Mouse (Mus musculus): ENCODE results near the gene Srrm4. TPM values are rescaled to one million over a fixed set of nuclear protein-coding genes. Genes with fewer than 3 reads are reported as not detected.

Srrm4 gene
- total and polyA plus RNA-seq, 2 experiments = 0.92 to 1.9 TPM

DNA sequence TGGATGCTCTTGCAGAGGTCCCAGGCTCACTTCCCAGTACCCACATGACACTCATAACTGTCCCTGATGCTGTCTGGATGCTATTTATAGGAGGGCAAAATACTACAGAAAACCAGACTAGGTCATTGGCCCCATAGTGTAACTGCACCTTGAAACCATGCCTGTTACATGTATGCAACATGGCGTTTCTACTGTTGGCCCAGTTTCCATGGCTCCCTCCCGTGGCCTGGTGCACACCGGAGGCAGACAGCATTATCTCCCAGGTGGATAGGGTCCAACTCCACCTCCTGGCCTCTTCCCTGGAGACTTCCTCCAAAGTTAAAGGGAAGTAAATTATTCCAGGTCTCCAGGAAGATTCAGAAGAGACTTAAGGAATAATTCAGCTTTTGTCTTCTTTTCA, 27.2 kb downstream of the Srrm4 start:
- WGBS = 76% methylated on average over 3 of the region's 3 CpGs
- Histone ChIP-seq H3K36me3 (ENCODE audit: control insufficient read depth, insufficient read depth, low read length) (no peaks in the 10 kb centered on the region), H3K27me3 (ENCODE audit: control insufficient read depth, insufficient read depth, low read length) (no peaks in the 10 kb centered on the region), H3K9ac (ENCODE audit: low read depth, low read length) (no peak overlapping the region), H3K4me3 (ENCODE audit: insufficient read depth, low read depth, low read length) (no peak overlapping the region), H3K27ac (replicated peaks; ENCODE audit: insufficient read depth, low read depth, low read length) (no peak overlapping the region), H3K4me1 (ENCODE audit: control insufficient read depth, insufficient read depth, low read length) (no peaks in the 10 kb centered on the region), H3K79me2 (ENCODE audit: control insufficient read depth, insufficient read depth, low read length) (no peaks in the 10 kb centered on the region)
- TF ChIP-seq POLR2A (IDR thresholded peaks at IDR 0.05; ENCODE audit: extremely low read depth, insufficient read depth, low read length) (no peak), CTCF (IDR thresholded peaks at IDR 0.05; ENCODE audit: low read depth, low read length) (no peak)
- no peak for DNase-seq (ENCODE audit: extremely low read depth, low read depth, low spot score)

DNA sequence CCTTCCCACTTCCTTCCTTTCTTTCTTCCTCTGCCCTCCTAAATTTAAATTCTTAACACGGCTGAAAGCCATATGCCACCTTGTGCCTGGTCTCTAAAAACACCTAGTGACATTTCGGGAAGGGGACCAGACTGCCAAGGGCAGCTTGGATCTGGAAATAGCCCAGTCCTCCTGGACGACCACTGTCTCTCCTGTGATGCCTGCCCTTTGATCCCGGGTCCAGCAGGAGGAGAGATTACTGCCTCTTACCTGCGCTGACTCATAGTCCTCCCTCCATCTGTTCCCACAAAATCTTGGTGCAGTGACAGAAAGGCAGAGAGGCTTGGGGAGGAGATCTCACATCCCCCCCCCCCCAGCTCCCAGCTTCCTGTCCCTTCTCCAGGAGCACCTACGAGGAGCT, 27.9 kb downstream of the Srrm4 start:
- H3K36me3 ChIP-seq (ENCODE audit: control insufficient read depth, insufficient read depth, low read length) = no peaks in the 10 kb centered on the region
- no peak for DNase-seq (ENCODE audit: extremely low read depth, low read depth, low spot score)
- TF ChIP-seq CTCF (IDR thresholded peaks at IDR 0.05; ENCODE audit: low read depth, low read length) (no peak), POLR2A (IDR thresholded peaks at IDR 0.05; ENCODE audit: extremely low read depth, insufficient read depth, low read length) (no peak)
- H3K79me2 ChIP-seq (ENCODE audit: control insufficient read depth, insufficient read depth, low read length) = no peaks in the 10 kb centered on the region
- H3K27ac ChIP-seq (replicated peaks; ENCODE audit: insufficient read depth, low read depth, low read length) = no peak overlapping the region
- no peak overlapping the region for H3K9ac ChIP-seq (ENCODE audit: low read depth, low read length)
- no peaks in the 10 kb centered on the region for H3K4me1 ChIP-seq (ENCODE audit: control insufficient read depth, insufficient read depth, low read length)
- no peak overlapping the region for H3K4me3 ChIP-seq (ENCODE audit: insufficient read depth, low read depth, low read length)
- WGBS = 61% methylated on average over 6 of the region's 6 CpGs
- no peaks in the 10 kb centered on the region for H3K27me3 ChIP-seq (ENCODE audit: control insufficient read depth, insufficient read depth, low read length)

DNA sequence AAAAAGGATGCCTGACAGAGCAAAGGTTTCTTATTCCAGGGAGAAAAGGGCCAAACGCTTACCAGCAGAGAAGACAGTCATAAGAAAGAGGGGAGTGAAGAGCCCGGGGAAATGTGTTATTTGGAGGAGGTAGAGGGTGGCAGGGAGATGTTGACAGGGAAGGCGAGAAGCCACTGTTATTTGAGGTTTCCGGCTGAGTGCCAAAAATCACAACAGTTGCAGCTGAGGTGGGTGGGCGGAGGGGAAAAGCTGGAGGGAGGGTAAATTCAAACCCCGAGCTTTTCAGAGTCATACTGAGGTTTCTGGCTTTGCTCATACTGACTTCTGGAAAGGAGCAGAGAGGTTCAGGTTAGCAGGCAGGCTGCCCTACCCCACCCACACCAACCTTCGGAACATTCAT, 32.5 kb downstream of the Srrm4 start:
- DNase-seq (ENCODE audit: extremely low read depth, low read depth, low spot score) = no peak
- 62% methylated on average over 7 of the region's 7 CpGs for WGBS
- TF ChIP-seq CTCF (IDR thresholded peaks at IDR 0.05; ENCODE audit: low read depth, low read length) (no peak), POLR2A (IDR thresholded peaks at IDR 0.05; ENCODE audit: extremely low read depth, insufficient read depth, low read length) (no peak)
- Histone ChIP-seq H3K4me1 (ENCODE audit: control insufficient read depth, insufficient read depth, low read length) (no peaks in the 10 kb centered on the region), H3K4me3 (ENCODE audit: insufficient read depth, low read depth, low read length) (no peak overlapping the region), H3K36me3 (ENCODE audit: control insufficient read depth, insufficient read depth, low read length) (no peaks in the 10 kb centered on the region), H3K27ac (replicated peaks; ENCODE audit: insufficient read depth, low read depth, low read length) (no peak overlapping the region), H3K9ac (ENCODE audit: low read depth, low read length) (no peak overlapping the region), H3K79me2 (ENCODE audit: control insufficient read depth, insufficient read depth, low read length) (no peaks in the 10 kb centered on the region), H3K27me3 (ENCODE audit: control insufficient read depth, insufficient read depth, low read length) (no peaks in the 10 kb centered on the region; the same call in 1 of the 2 replicates)

DNA sequence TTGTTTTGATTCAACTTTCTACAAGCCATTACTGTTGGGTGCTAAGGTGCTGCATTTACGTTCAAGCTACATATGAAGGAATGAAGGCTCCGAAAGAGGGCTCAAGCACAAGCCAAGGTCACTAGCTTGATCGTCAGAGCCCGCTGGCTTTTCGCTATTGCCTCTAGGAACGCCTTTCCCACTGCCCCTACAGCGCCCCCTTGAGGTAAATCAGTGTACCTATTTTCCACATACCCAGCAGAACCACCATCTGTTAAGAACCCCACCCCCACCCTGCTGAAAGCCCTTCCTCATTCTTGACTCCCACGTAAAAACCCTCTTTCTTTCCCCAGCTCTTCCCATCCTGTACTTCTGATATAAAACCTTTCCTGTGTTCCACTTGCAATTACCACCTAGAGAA, 35.0 kb downstream of the Srrm4 start:
- WGBS = 45% methylated on average over 8 of the region's 8 CpGs
- Histone ChIP-seq H3K4me3 (ENCODE audit: insufficient read depth, low read depth, low read length) (no peak overlapping the region), H3K27me3 (ENCODE audit: control insufficient read depth, insufficient read depth, low read length) (no peaks in the 10 kb centered on the region; the same call in 1 of the 2 replicates), H3K79me2 (ENCODE audit: control insufficient read depth, insufficient read depth, low read length) (no peaks in the 10 kb centered on the region), H3K27ac (replicated peaks; ENCODE audit: insufficient read depth, low read depth, low read length) (no peak overlapping the region), H3K4me1 (ENCODE audit: control insufficient read depth, insufficient read depth, low read length) (no peaks in the 10 kb centered on the region), H3K36me3 (ENCODE audit: control insufficient read depth, insufficient read depth, low read length) (no peaks in the 10 kb centered on the region), H3K9ac (ENCODE audit: low read depth, low read length) (no peak overlapping the region)
- TF ChIP-seq POLR2A (IDR thresholded peaks at IDR 0.05; ENCODE audit: extremely low read depth, insufficient read depth, low read length) (no peak), CTCF (IDR thresholded peaks at IDR 0.05; ENCODE audit: low read depth, low read length) (no peak)
- DNase-seq (ENCODE audit: extremely low read depth, low read depth, low spot score) = no peak

DNA sequence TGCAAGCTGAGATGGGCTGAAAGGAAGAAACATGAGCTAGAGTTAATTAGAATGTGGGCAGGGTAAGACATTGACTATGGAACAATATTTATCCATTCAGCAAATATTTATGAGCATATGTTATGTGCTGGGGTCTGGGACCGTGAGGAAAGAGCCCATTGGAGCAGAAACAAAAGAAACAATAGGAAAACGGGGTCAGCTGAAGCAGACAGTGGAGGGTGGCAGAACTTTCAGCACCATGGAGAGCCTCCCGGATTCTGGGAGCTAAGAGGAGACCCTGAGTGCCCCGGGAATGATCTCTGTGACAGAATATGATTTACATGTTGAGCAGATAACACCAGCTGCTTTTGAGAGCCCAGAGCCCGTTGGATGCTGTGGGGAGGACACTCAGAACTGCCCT, 37.7 kb downstream of the Srrm4 start:
- Histone ChIP-seq H3K4me3 (ENCODE audit: insufficient read depth, low read depth, low read length) (no peak overlapping the region), H3K27ac (replicated peaks; ENCODE audit: insufficient read depth, low read depth, low read length) (no peak overlapping the region), H3K36me3 (ENCODE audit: control insufficient read depth, insufficient read depth, low read length) (no peaks in the 10 kb centered on the region), H3K27me3 (ENCODE audit: control insufficient read depth, insufficient read depth, low read length) (no peaks in the 10 kb centered on the region; the same call in 1 of the 2 replicates), H3K9ac (ENCODE audit: low read depth, low read length) (no peak overlapping the region), H3K79me2 (ENCODE audit: control insufficient read depth, insufficient read depth, low read length) (no peaks in the 10 kb centered on the region), H3K4me1 (ENCODE audit: control insufficient read depth, insufficient read depth, low read length) (no peaks in the 10 kb centered on the region)
- 7% methylated on average over 5 of the region's 5 CpGs for WGBS
- no peak for TF ChIP-seq CTCF (IDR thresholded peaks at IDR 0.05; ENCODE audit: low read depth, low read length)
- TF ChIP-seq POLR2A (IDR thresholded peaks at IDR 0.05; ENCODE audit: extremely low read depth, insufficient read depth, low read length) = no peak
- no peak for DNase-seq (ENCODE audit: extremely low read depth, low read depth, low spot score)

DNA sequence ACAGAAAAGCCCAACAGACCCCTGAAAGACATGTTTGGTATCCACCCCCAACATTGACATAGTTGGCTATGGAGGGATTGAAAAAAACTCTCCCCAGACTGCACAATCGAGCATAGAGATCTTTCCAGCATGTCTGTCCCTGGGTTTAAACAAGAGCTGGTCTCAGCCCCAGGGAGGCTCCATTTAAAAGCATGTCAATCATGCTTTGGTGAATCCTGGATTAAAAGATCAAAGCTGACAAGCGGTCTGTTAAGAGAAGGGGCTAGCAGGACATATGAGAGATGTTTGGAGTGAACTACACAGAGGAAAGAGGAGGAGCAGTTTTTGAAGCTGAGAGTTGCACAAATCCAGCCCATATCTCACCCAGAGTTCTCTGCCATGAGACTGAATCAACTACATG, 38.5 kb downstream of the Srrm4 start:
- TF ChIP-seq POLR2A (IDR thresholded peaks at IDR 0.05; ENCODE audit: extremely low read depth, insufficient read depth, low read length) (no peak), CTCF (IDR thresholded peaks at IDR 0.05; ENCODE audit: low read depth, low read length) (no peak)
- 47% methylated on average over 2 of the region's 2 CpGs for WGBS
- Histone ChIP-seq H3K27ac (replicated peaks; ENCODE audit: insufficient read depth, low read depth, low read length) (no peak overlapping the region), H3K4me3 (ENCODE audit: insufficient read depth, low read depth, low read length) (no peak overlapping the region), H3K79me2 (ENCODE audit: control insufficient read depth, insufficient read depth, low read length) (no peaks in the 10 kb centered on the region), H3K27me3 (ENCODE audit: control insufficient read depth, insufficient read depth, low read length) (no peaks in the 10 kb centered on the region; the same call in 1 of the 2 replicates), H3K4me1 (ENCODE audit: control insufficient read depth, insufficient read depth, low read length) (no peaks in the 10 kb centered on the region), H3K36me3 (ENCODE audit: control insufficient read depth, insufficient read depth, low read length) (no peaks in the 10 kb centered on the region), H3K9ac (ENCODE audit: low read depth, low read length) (no peak overlapping the region)
- no peak for DNase-seq (ENCODE audit: extremely low read depth, low read depth, low spot score)

Data from liver, adult 2 months (tissue).